ENCODE assay signal across 22 mouse cellular contexts in the genomic region with DNA sequence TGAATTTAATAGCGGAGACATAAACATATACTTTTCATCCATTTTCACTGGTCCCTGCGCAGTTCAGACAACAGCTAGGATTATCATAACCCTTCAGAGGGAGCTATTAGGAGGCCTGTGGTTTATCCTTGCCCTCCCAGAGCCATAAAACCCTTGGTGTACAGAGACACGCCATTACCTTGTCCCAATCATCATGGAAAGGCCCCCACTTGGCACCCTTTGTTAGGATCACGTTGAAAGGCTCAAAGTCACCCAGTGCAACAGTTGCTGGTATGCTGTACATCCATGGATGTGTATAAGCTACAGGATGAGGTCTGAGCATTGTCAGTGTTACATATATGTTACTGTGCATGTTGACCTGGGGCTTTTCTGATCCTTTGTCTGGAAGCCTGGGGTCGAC.
"Had no signal": no experiment of that assay in that cellular context is flagged by ENCODE, and none has a peak within 500 bp of the region (broad histone marks: within the 10 kb centered on the region; RNA-seq: fewer than 3 reads in every experiment).

No protein-coding gene starts in this region.

- H3K4me3 ChIP-seq: heart, embryonic 10.5 days; heart, embryonic 12.5 days; hindbrain, embryonic 13.5 days; hindbrain, embryonic 15.5 days; intestine, embryonic 15.5 days; layer of hippocampus, adult 2 months; left cerebral cortex, adult 2 months; limb, embryonic 13.5 days; limb, embryonic 15.5 days; liver, embryonic 12.5 days had no signal

- H3K27me3 ChIP-seq: heart, embryonic 12.5 days; hindbrain, embryonic 15.5 days; limb, embryonic 13.5 days; limb, embryonic 15.5 days; liver, embryonic 12.5 days had no signal

- H3K4me2 ChIP-seq: heart, embryonic 12.5 days; hindbrain, embryonic 13.5 days; hindbrain, embryonic 15.5 days; intestine, embryonic 15.5 days; limb, embryonic 13.5 days; limb, embryonic 15.5 days; liver, embryonic 12.5 days had no signal

- H3K4me1 ChIP-seq: hindbrain, embryonic 13.5 days; hindbrain, embryonic 15.5 days; intestine, embryonic 15.5 days; limb, embryonic 15.5 days; liver, embryonic 12.5 days had no signal

- H3K36me3 ChIP-seq: heart, embryonic 10.5 days; heart, embryonic 12.5 days; hindbrain, embryonic 13.5 days; hindbrain, embryonic 15.5 days; intestine, embryonic 15.5 days; limb, embryonic 13.5 days; limb, embryonic 15.5 days; liver, embryonic 12.5 days had no signal

- H3K27ac ChIP-seq: heart, embryonic 10.5 days; hindbrain, embryonic 13.5 days; hindbrain, embryonic 15.5 days; hindbrain, postnatal 0 days; intestine, embryonic 15.5 days; layer of hippocampus, adult 2 months; left cerebral cortex, adult 2 months; limb, embryonic 13.5 days; limb, embryonic 15.5 days; liver, embryonic 12.5 days had no signal

- H3K9ac ChIP-seq: forebrain, postnatal 0 days; heart, embryonic 12.5 days; hindbrain, embryonic 13.5 days; hindbrain, embryonic 15.5 days; intestine, embryonic 15.5 days; limb, embryonic 13.5 days; limb, embryonic 15.5 days; liver, embryonic 12.5 days had no signal

- H3K9me3 ChIP-seq: heart, embryonic 10.5 days; heart, embryonic 12.5 days; hindbrain, embryonic 13.5 days; hindbrain, embryonic 15.5 days; intestine, embryonic 15.5 days; limb, embryonic 13.5 days; limb, embryonic 15.5 days; liver, embryonic 12.5 days had no signal

- DNase-seq: forebrain, postnatal 0 days; gastrocnemius, postnatal 14 days; gastrocnemius, postnatal 36 days; heart, adult 18-20 months; heart, postnatal 10 days; heart, postnatal 36 days; kidney, adult 11 months; kidney, adult 2 months; kidney, postnatal 10 days; kidney, postnatal 25 days; kidney, postnatal 4 days had no signal

- ATAC-seq: forebrain, postnatal 0 days; hindbrain, postnatal 0 days; intestine, embryonic 15.5 days; liver, embryonic 12.5 days had no signal
